Mouse (Mus musculus): ENCODE measurements around the gene Coq10b. TPM values are rescaled to one million over a fixed set of nuclear protein-coding genes. Genes with fewer than 3 reads are reported as not detected.
A peak's percentile ranks its signal among the peaks of the same experiment; 100 is the strongest.
"Not testable (repeated sequence)": the region's sequence is repeated elsewhere in the genome, so short reads cannot be mapped to it uniquely, and the experiment has no call there.

Gene Coq10b
- polyA plus RNA-seq, 1 experiment from 2014 or later: 18.2 TPM

- H3K27ac ChIP-seq: no peak overlapping the region
- no peak overlapping the region for H3K4me2 ChIP-seq
- H3K36me3 ChIP-seq: no peaks in the 10 kb centered on the region
- no peaks in the 10 kb centered on the region for H3K9me3 ChIP-seq
- ATAC-seq (ENCODE audit: insufficient number of reproducible peaks, insufficient read depth, low FRiP score, low TSS enrichment, low read depth): no peak
- H3K27me3 ChIP-seq: no peaks in the 10 kb centered on the region
- no peaks in the 10 kb centered on the region for H3K4me1 ChIP-seq
- no peak overlapping the region for H3K9ac ChIP-seq
- H3K4me3 ChIP-seq: no peak overlapping the region
These were observed 21.4 kb upstream of the Coq10b start for GRCm38 (mm10) chr1:55031026-55031779.

- no peaks in the 10 kb centered on the region for H3K27me3 ChIP-seq
- H3K4me3 ChIP-seq: no peak overlapping the region
- no peak overlapping the region for H3K27ac ChIP-seq
- H3K36me3 ChIP-seq: no peaks in the 10 kb centered on the region
- H3K4me1 ChIP-seq: no peaks in the 10 kb centered on the region
- H3K9ac ChIP-seq: no peak overlapping the region
- no peak for ATAC-seq (ENCODE audit: insufficient number of reproducible peaks, insufficient read depth, low FRiP score, low TSS enrichment, low read depth)
- no peak overlapping the region for H3K4me2 ChIP-seq
- H3K9me3 ChIP-seq: peaks cover 3% of the 10 kb centered on the region; the same call in 1 of the 2 replicates
- 80% methylated on average over 1 of the region's 1 CpGs for WGBS
These were observed 12.6 kb upstream of the Coq10b start for GRCm38 (mm10) chr1:55039944-55040343.

- Histone ChIP-seq H3K4me2 (no peak overlapping the region), H3K9ac (no peak overlapping the region), H3K4me1 (no peaks in the 10 kb centered on the region), H3K4me3 (no peak overlapping the region), H3K36me3 (no peaks in the 10 kb centered on the region), H3K9me3 (peaks cover 3% of the 10 kb centered on the region; the same call in 1 of the 2 replicates), H3K27me3 (no peaks in the 10 kb centered on the region), H3K27ac (no peak overlapping the region)
- no peak for ATAC-seq (ENCODE audit: insufficient number of reproducible peaks, insufficient read depth, low FRiP score, low TSS enrichment, low read depth)
- WGBS: 90% methylated on average over 4 of the region's 4 CpGs
These were observed 10.9 kb upstream of the Coq10b start for GRCm38 (mm10) chr1:55041691-55042090.

GRCm38 (mm10) chr1:55042246-55042645 is 10.3 kb upstream of the Coq10b start:
- WGBS: 50% methylated on average over 1 of the region's 1 CpGs

GRCm38 (mm10) chr1:55043164-55043563 is 9.4 kb upstream of the Coq10b start:
- H3K27ac ChIP-seq: no peak overlapping the region
- peaks cover 3% of the 10 kb centered on the region; the same call in 1 of the 2 replicates for H3K9me3 ChIP-seq
- H3K4me3 ChIP-seq: no peak overlapping the region
- H3K27me3 ChIP-seq: no peaks in the 10 kb centered on the region
- no peaks in the 10 kb centered on the region for H3K36me3 ChIP-seq
- H3K9ac ChIP-seq: no peak overlapping the region
- ATAC-seq (ENCODE audit: insufficient number of reproducible peaks, insufficient read depth, low FRiP score, low TSS enrichment, low read depth): no peak
- WGBS: 85% methylated on average over 3 of the region's 3 CpGs
- H3K4me2 ChIP-seq: no peak overlapping the region
- H3K4me1 ChIP-seq: no peaks in the 10 kb centered on the region

More at GRCm38 (mm10) chr1:55042246-55042645, 10.3 kb upstream of the Coq10b start:
- Histone ChIP-seq H3K27me3 (no peaks in the 10 kb centered on the region), H3K4me2 (no peak overlapping the region), H3K36me3 (no peaks in the 10 kb centered on the region), H3K4me3 (no peak overlapping the region), H3K9me3 (peaks cover 3% of the 10 kb centered on the region; the same call in 1 of the 2 replicates), H3K4me1 (no peaks in the 10 kb centered on the region), H3K9ac (no peak overlapping the region), H3K27ac (no peak overlapping the region)
- ATAC-seq (ENCODE audit: insufficient number of reproducible peaks, insufficient read depth, low FRiP score, low TSS enrichment, low read depth): no peak

- WGBS: 61% methylated on average over 4 of the region's 4 CpGs
- no peak for ATAC-seq (ENCODE audit: insufficient number of reproducible peaks, insufficient read depth, low FRiP score, low TSS enrichment, low read depth)
- Histone ChIP-seq H3K9me3 (no peaks in the 10 kb centered on the region), H3K4me1 (peaks cover 13% of the 10 kb centered on the region), H3K27ac (no peak overlapping the region), H3K9ac (no peak overlapping the region), H3K36me3 (no peaks in the 10 kb centered on the region), H3K4me3 (no peak overlapping the region), H3K4me2 (no peak overlapping the region), H3K27me3 (no peaks in the 10 kb centered on the region; the same call in 1 of the 2 replicates)
These were observed 3.6 kb upstream of the Coq10b start for GRCm38 (mm10) chr1:55048841-55049587.

GRCm38 (mm10) chr1:55051671-55052070 is 899 bp upstream of the Coq10b start:
- no peak for ATAC-seq (ENCODE audit: insufficient number of reproducible peaks, insufficient read depth, low FRiP score, low TSS enrichment, low read depth)
- WGBS: 71% methylated on average over 3 of the region's 3 CpGs
- H3K4me1 ChIP-seq: peaks cover 13% of the 10 kb centered on the region
- H3K9me3 ChIP-seq: no peaks in the 10 kb centered on the region
- no peak overlapping the region for H3K27ac ChIP-seq
- no peaks in the 10 kb centered on the region; the same call in 1 of the 2 replicates for H3K27me3 ChIP-seq
- H3K9ac ChIP-seq: no peak overlapping the region
- peak overlapping the region; percentile 77 for H3K4me2 ChIP-seq
- H3K36me3 ChIP-seq: 0 out of 2 replicates have a peak, but pooled peaks cover 5% of the 10 kb centered on the region
- H3K4me3 ChIP-seq: peak overlapping the region; percentile 79

- peaks cover 9% of the 10 kb centered on the region; the same call in 1 of the 2 replicates for H3K36me3 ChIP-seq
- H3K9me3 ChIP-seq: peaks cover 7% of the 10 kb centered on the region; the same call in 1 of the 2 replicates
- peaks cover 13% of the 10 kb centered on the region for H3K4me1 ChIP-seq
- under 1% methylated on average over 42 of the region's 42 CpGs for WGBS
- H3K4me2 ChIP-seq: peak overlapping the region; percentile 72
- no peaks in the 10 kb centered on the region; the same call in 1 of the 2 replicates for H3K27me3 ChIP-seq
- peak overlapping the region; percentile 82 for H3K9ac ChIP-seq
- H3K4me3 ChIP-seq: peak overlapping the region; percentile 79
- peak; percentile 38; the same call in 1 of the 2 replicates for ATAC-seq (ENCODE audit: insufficient number of reproducible peaks, insufficient read depth, low FRiP score, low TSS enrichment, low read depth)
- H3K27ac ChIP-seq: peak overlapping the region; percentile 39; the same call in 1 of the 2 replicates
These were observed 435 bp downstream of the Coq10b start for GRCm38 (mm10) chr1:55053005-55053404.

GRCm38 (mm10) chr1:55053596-55053995 is 1.0 kb downstream of the Coq10b start:
- peak overlapping the region; percentile 82; the same call in 1 of the 2 replicates for H3K9ac ChIP-seq
- H3K4me3 ChIP-seq: peak overlapping the region; percentile 79
- peaks cover 9% of the 10 kb centered on the region; the same call in 1 of the 2 replicates for H3K36me3 ChIP-seq
- peaks cover 13% of the 10 kb centered on the region for H3K4me1 ChIP-seq
- WGBS: 73% methylated on average over 4 of the region's 4 CpGs
- no peak overlapping the region for H3K27ac ChIP-seq
- peak overlapping the region; percentile 72 for H3K4me2 ChIP-seq
- no peak for ATAC-seq (ENCODE audit: insufficient number of reproducible peaks, insufficient read depth, low FRiP score, low TSS enrichment, low read depth)
- H3K27me3 ChIP-seq: no peaks in the 10 kb centered on the region; the same call in 1 of the 2 replicates
- H3K9me3 ChIP-seq: peaks cover 7% of the 10 kb centered on the region; the same call in 1 of the 2 replicates

GRCm38 (mm10) chr1:55055322-55056115 is 2.9 kb downstream of the Coq10b start:
- WGBS: 82% methylated on average over 5 of the region's 5 CpGs
- H3K4me1 ChIP-seq: peaks cover 13% of the 10 kb centered on the region
- no peak overlapping the region for H3K4me3 ChIP-seq
- H3K9ac ChIP-seq: no peak overlapping the region
- peaks cover 9% of the 10 kb centered on the region; the same call in 1 of the 2 replicates for H3K36me3 ChIP-seq
- H3K27me3 ChIP-seq: no peaks in the 10 kb centered on the region; the same call in 1 of the 2 replicates
- H3K9me3 ChIP-seq: peaks cover 7% of the 10 kb centered on the region; the same call in 1 of the 2 replicates
- ATAC-seq (ENCODE audit: insufficient number of reproducible peaks, insufficient read depth, low FRiP score, low TSS enrichment, low read depth): no peak
- no peak overlapping the region for H3K4me2 ChIP-seq
- no peak overlapping the region for H3K27ac ChIP-seq

GRCm38 (mm10) chr1:55058383-55058782 is 5.8 kb downstream of the Coq10b start:
- not testable (repeated sequence) for ATAC-seq (ENCODE audit: insufficient number of reproducible peaks, insufficient read depth, low FRiP score, low TSS enrichment, low read depth); H3K27ac ChIP-seq; H3K27me3 ChIP-seq; H3K9me3 ChIP-seq; H3K4me1 ChIP-seq; H3K4me2 ChIP-seq; H3K9ac ChIP-seq; H3K4me3 ChIP-seq
- 90% methylated on average over 2 of the region's 3 CpGs for WGBS
- peaks cover 12% of the 10 kb centered on the region for H3K36me3 ChIP-seq
